Mouse (Mus musculus) urinary bladder, postnatal 10 days (tissue): ENCODE measurements around the gene Slc41a2.

Source experiments
- DNase-seq: peaks from one replicate; pipeline ENCODE4 v3.0.0; 2022; ENCODE audit warnings: low spot score

Gene Slc41a2

DNA sequence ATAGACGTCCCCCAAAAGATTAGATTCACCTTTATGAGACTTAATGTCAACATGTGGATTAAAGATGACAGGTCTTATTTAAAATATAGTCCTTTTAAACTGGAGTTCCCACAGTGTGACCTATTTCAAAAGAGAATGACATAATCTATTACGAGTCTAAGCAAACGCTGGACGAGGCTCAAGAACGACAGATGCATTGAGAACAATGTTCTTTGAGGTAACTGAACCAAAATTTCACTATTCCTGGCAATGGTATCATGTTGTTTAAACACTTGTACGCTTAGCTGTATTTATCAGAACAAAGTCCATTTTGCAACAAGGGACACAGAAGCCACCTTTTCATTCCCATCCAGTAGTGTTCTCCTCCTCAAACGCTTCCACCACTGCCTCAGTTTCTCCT, 27.3 kb downstream of the Slc41a2 start:
- DNase-seq, result no peak

DNA sequence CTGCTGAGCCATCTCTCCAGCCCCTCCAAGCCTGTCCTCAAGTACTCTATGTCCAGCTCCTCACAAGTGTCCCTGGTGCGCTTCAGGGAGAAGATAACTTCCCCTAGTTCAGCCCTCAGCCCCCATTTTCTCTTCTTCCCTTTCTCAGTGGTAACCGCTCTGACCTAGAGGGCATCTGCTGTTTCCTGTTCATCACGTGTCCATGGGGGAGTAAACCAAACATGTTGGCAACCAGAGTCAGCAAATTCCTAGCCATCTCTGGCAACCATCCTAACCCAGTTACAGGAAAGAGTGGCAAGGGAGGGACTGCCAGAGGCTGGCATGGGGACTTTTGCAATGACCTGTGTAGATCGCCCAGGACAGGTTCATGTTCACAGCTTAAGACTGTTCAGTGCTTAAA, 36.0 kb downstream of the Slc41a2 start:
- no peak for DNase-seq

DNA sequence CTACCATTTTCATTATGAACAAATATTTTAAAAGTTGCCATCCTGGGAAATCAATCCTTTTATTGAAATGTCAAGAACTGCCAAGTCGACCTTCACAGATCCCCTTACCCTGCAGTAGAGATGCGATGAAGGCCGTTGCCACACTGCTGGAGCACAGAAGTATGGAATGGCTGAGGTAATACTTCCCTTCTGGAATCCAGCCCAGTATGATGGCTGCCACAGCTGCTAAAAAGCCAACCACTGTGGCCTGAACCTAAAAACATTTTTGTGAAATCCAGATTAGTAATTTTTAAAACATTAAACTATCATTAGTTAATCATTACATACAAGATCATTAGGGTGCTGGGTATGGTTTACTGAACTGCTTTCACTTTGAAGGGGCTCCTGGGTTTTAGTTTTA, 36.6 kb downstream of the Slc41a2 start:
- DNase-seq, result no peak

DNA sequence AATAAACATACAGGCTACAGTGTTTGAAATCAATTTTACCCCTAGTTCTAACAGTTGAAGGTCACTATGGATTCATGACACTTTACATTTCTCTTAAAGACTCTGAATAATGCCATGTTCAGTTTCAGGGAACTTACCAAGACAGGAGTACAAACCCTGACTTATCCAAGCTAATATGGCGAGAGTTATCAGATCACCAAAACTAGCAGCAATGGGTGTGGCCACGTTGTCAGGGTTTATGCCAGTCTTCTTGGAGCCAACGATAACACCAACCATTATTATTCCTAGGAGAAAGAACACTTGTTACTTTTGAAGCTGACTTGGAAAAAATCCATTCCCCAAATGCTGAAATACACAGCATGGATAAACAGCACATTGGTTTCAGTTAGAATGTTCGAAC, 40.7 kb downstream of the Slc41a2 start:
- DNase-seq, result no peak

DNA sequence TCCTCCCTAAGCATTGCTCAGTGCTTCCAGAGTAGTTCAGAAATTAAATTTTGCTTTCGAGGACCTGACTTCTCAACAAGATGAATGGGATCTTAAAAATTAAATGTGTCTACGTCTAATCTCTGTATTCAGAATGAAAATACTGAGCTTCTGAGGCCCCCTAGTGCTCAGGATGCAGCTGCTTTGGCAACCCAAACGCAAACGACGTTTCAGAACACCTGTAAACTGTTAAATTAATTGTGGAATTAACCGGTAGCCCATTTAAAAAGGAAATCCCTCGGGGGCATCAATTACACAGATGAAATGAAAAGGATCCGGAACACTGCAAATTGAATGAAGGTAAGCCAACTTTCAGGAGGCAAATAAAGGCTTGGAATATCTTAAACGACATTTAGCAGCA, 42.9 kb downstream of the Slc41a2 start:
- no peak for DNase-seq

DNA sequence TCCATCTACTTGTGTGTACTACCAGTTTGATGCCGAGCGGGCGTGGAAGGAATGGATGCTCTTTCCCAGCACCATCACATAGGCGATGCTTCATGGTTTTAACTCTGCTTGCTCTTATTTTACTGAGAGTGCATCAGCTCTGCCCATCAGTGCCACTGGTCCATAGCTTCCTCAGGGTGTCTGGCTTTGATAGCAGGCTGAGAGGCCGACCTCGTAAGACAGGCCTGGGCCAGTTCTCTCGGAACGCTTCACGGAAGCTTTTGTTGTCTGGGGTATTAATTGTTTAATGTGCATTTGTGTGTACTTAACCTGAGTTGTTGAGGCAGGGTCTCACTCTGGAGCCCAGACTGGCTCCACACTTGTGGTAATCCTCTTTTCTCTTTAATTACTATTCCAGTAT, 44.3 kb downstream of the Slc41a2 start:
- DNase-seq, result no peak

DNA sequence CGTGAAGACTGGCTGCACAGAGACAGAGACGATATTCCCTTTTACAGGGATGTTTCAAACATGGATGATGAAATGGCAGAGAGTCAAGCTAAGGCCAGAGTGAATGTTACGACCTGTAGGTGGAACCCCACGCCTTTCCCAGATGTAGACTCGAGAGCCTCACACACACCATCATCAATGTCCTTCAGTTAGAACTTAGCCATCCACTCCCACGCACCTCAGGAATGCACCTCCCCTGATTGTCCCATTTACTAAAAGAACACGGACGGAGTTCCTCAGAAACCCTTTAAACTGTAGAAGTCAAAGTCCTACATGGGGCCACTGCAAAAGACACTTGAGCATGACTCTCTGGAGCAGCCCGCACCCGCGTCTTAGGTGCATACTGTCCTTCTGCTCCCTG, 46.0 kb downstream of the Slc41a2 start:
- no peak for DNase-seq

DNA sequence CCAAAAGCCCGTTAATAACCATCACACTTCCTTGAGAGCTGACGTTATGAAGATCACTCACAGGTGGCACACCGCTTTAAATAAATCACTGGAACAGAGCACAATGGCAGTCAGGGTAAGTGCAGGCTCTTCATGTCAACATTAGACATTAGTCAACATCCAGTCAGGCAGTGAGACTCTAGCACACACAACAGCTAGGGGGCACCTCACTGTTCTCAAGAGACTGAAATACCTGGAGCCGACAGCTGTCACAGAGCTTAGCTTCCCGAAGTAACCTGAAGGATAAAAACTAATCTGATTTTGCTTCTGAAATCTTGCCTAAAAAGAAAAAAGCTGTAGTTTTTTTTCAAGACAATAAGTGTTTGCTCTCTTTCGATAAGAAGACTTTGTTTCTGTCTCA, 49.9 kb downstream of the Slc41a2 start:
- no peak for DNase-seq

DNA sequence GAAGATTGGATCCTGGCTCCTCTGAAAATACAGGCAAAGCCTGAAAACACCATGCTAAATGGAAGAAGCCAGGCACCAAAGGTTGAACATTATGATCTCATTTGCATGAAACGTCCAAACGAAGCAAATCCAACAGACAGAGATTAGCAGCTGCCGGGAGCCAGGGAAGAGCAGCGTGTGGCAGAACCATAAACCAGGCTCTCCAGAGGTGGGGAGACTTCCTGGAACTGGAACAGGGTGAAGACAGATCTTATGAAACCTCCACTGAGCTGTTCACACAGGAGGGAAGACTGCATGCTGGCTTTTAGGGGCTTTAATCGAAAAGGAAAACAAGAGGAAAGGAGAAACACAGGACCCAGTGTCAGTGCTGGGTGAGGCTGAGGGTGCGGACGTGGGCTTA, 51.3 kb downstream of the Slc41a2 start:
- no peak for DNase-seq

DNA sequence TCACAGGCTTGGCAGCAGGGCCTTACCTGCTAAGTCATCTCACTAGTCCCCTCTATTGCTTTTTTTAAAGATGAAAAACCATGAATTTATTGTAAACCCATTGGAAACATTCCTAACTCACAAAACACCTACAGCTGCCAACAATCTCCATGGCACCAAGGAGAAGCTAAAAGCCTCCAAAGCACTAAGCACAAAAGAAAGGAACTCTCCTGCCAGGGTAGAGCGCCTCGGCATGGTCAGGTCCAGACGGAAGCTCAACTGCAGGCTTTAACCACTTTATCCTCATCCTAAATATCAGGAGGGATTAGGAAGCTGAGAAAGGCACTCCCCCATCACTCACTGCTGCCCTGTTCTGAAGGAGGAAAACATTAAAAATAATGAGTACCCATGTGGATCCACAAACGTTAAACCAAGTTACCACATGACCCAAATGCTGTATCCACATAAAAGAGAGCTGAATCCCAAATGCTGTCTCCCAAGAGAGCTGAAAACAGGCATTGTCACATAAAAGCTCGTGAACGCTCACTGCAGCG, 51.9 kb downstream of the Slc41a2 start:
- DNase-seq, result no peak

DNA sequence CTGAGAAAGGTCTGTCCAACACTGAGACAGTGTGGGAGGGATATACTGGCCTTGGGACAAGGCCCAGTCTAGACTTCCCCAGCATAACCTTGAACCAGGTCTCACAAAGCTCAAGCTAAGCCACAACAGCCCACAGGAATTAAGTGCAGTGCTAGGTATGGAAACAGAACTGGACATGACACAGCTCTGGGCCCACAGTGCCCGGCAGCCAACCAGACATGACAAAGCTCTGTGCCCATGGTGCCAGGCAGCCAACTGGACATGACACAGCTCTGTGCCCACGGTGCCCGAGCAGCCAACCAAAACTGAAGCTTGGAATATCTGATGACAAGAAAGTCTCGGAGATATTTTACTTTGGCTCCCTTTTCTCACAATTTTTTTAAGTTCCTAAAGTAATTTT, 52.8 kb downstream of the Slc41a2 start:
- no peak for DNase-seq

DNA sequence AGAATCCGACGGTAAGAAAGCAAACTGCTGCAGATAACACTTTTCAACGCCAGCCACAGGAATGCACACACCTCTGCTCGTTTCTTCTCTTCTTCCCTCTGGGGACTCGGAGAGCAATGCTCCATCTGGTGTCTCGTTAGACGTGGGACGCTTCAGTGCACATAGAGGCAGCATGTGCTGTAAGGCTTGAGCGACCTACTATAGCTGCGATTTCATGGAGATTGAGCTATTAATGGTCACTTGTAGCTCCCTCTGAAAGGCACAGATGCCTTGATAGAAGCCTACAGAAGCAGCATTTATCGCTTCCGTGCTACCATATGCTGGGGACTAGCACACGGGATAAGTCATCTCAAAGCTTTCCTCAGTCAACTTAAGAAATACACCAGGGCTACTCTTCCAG, 71.0 kb downstream of the Slc41a2 start:
- DNase-seq, result no peak

DNA sequence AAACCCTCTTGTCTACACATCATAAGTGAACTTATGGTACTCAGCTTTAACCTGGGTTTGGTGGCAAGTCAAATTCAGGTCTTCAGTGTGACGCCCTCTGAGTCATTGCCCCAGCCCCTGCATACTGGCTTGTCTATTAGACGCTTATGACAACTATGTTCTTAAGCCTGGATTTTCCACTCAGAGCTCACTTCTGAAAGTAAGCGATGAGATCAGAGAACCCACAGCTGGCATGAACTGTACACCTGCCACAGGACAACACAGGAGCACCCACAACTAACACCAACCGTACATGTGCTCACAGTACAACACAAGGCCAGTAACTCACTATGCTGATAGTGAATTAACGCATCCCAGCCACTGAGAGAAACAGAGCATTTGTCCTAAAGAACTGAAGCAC, 71.4 kb downstream of the Slc41a2 start:
- no peak for DNase-seq

DNA sequence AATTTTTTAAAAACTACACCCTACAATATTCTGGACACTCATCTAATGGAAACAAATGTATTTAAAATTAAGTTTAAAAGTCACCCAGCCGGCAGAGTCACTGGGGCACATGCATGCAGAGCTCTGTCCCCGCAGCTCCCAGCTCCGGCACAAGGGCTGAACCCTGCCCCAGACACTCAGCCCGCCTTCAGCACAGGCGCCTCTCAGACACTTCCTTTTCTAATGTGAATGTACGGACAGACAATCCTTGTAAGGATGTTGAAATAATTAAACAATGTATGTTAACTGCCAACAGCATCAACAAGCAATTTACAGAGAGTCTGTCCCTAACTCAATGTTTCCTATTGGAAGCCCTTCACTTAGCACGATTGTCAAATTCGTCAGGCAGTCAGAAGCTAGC, 73.0 kb downstream of the Slc41a2 start:
- no peak for DNase-seq

DNA sequence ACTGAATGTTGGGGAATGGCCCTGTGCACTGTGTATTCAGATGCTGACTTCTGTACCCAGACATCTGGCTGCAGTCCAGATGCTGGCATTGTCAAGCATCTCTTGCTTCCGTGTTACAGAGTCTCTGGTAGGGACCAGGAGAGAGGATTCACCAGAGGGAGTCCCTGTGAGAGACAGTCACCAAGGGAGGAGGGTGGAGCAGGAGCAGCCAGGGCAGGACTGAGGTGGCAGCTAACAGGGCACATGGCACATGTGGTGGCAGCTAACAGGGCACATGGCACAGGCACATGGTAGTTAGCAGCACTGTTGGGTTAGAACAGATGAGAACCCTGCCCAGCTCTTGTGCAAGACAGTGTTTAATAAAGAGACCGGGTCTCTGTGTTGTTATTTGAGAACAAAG, 73.6 kb downstream of the Slc41a2 start:
- no peak for DNase-seq

DNA sequence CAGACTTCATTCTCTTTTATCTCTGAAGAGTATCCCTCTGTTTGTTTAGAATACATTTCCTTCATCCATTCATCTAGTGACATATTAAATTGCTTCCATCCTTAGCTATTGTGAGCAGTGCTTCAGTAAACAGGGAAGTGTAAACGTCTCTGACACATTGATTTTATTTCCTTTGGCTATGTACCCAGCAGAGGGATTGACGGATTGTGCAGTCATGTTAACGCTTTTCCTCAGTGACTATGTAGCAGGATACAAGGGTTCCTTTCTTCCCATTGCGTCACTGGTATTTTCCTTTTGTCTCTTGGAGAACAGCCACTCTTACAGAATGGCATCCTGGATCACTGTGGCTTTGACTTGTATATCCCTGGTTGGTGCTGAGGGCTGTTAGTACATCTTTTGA, 76.4 kb downstream of the Slc41a2 start:
- DNase-seq, result no peak

DNA sequence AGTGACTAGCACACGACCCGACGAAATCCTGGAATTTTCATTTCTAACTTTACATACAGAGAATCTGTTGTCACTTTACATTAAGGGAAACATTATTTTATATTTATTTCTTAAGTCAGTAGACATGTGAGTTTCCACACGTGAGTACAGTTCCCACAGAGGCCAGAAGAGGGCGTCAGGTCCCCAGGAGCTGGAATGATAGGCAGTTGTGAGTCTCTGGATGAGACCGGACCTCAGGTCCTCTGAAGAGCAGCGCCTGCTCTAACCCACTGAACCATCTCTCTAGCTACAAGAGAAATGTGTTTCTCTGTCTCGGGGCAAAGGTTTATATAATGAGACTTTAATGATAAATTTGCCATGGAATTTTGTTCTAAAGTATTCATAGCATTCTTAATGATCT, 86.3 kb downstream of the Slc41a2 start:
- no peak for DNase-seq

DNA sequence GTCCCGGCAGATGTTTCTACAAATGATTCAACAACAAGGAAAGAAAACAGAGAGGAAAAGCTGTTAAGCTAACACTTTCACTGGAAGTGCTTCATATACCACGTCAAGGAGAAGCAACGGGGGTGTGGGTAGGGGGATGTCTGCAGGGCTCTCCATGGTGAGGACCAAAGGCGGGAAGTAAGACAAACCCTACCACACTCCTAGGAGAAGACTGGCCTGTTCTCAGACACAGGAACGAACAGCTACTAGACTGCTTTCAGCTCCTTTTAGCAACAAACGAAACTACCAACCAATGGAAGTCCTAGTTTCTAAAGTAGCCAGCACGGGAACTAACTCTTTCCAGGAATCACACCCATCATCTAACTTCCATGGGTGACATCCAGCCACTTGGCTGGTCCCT, 89.6 kb downstream of the Slc41a2 start:
- no peak for DNase-seq

DNA sequence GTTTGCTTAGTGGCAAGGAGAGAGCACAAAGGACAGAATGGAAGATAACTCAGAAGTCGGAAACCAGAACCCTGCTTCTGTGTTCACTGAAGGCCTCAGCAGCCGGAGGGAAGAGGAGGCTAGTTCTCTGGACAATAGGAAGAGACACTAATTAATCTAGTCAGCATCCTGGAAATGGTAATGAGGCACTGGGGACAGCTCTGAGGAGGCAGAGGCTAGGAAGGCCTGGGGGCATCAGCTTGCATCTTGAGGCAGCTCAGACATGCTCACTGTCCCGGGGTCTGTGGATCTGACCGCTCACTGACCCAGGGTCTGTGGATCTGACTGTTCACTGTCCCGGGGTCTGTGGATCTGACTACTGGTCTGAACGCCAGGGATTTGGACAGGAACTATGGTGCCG, 92.0 kb downstream of the Slc41a2 start:
- DNase-seq, result no peak

DNA sequence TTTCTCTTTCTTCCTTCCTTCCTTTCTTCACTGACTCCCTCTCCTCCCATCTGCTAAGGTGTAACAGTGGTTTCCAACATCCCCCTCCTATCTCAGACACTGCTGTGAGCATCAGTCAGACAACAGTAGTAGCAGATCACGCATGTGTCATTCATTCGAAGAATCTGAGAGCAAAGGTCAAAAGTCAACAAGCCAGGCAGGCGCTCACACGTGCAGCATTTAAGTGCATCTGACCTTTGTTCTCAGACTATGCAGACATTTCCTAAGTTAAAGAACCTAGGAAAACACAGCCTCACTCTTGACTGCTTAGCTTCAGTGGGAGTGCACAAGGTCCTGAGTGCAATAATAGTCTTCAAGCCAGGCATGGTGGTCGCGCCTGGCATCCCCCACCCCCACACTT, 93.6 kb downstream of the Slc41a2 start:
- no peak for DNase-seq

DNA sequence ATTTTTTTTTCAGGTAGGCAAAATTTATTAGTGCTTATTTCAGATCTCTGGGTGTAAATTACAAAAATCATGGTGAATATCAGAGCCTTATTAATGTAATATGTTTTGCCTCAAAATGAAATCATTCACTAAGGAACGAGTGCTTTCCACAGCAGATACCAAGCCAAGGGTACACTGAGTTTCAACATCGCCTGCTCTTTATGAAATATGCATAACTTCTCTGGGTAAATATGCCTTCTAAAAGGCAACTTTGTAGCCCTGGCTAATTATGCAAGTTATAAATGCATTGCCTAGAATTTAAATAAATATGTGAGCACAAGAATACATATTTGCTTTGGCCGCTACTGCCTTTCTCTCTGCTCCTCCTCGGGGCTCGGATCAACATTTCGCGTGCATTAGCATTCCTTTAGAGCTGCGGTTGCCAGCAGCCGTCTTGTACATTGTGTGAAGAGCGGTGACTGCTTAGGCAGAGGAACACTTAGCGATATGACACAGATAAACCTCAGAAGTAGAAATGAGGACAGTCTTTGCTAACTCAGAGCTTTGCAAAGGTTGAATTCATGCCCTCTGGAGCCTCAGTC, 95.5 kb downstream of the Slc41a2 start:
- DNase-seq, result no peak

DNA sequence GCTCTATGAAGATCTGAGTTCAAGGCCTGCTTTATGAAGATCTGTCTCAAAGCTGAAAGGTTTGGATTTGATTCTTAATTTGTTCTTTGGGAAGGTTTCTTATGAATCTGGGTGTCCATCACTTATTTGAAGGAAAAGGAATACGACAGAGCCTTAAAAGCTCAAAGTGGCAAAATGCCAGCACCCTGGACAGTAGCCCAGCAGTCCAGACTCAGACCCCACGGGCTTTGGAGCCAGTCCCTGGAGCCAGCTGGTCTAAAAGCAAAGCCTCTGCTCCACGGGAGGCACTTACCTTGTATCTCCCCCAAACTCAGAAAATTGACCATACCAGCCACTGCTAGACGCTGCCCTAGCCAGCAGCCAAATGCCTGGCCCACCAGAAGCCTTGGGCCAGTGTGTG, 103.3 kb downstream of the Slc41a2 start:
- DNase-seq, result no peak

DNA sequence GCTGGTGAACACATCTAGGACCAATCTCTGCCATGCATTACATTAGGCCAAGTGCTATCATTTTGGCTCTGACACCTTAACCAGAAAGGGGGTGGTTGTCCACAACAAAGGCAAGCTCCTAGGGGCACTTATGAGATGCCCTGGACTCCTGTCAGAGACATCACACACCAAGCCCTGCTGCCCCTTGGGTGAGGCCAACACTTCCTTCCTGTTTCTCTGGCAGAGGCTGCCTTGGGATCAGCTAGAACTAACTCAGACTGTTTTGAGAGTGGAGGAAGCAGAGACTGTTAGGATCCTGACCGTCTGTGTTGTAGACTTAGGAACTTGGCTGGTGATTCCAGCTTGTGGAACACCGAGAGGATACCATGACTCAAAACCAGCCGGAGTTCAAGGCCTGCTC, 103.7 kb downstream of the Slc41a2 start:
- DNase-seq, result no peak

DNA sequence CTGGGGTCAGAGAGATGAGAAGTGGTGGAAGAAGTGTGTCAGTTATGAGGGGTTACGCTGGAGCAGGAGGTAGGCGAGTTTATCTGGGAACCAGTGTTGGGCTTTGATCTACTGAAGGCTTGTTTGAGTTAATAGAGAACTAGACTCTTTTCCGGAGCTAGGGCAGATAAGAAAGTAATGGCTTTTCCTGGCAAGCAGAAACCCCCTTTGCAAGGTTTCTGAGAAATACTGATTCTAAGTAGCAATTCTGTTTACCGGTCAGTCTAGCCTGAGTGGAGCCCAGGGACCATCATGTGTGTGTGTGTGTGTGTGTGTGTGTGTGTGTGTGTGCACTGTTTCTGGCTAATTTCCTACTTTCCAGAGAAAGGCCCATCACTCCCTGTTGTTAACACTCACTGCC, 109.1 kb downstream of the Slc41a2 start:
- no peak for DNase-seq

DNA sequence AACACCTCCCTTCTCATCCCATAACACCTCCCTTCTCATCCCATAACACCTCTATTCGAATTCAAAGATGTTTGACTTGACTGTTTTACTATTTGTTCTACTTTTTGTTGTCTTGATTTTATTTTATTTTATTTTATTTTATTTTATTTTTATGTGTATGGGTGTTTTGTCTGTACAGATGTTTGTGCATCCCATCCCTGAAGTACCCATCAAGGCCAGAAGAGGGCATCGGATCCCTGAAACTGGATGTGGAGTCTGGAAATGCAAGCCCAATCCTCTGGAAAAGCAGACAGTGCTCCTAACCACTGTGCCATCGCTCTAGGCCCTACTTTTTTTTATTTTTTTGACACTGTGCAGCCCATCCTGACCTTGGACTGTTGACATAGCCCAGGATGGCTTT, 112.7 kb downstream of the Slc41a2 start:
- DNase-seq, result no peak
